Mouse (Mus musculus) liver, embryonic 13.5 days (tissue): ENCODE data around the gene Arl4d. TPM values are rescaled to one million over a fixed set of nuclear protein-coding genes. Genes with fewer than 3 reads are reported as not detected.
A peak's percentile ranks its signal among the peaks of the same experiment; 100 is the strongest.

ENCODE experiments used
- ATAC-seq: fragments of 200-750 bp; cut with Nextera tagmentation; 2 replicates; pipeline ENCODE4 v1.8.0; 2017; ENCODE audit warnings: low read depth, mild to moderate bottlenecking, moderate number of reproducible peaks, moderate library complexity
- DNase-seq: peaks from one replicate; pipeline ENCODE4 v3.0.0; 2022
- H3K27ac ChIP-seq: fragments of 300-500 bp; sonication (generic); 2 replicates; pipeline ENCODE4 v1.5.1; 2015; ENCODE audit warnings: moderate library complexity, mild to moderate bottlenecking, inconsistent platforms
- H3K27me3 ChIP-seq: fragments of 300-500 bp; sonication (generic); 2 replicates; pipeline ENCODE4 v1.6.1; 2015; ENCODE audit warnings: mild to moderate bottlenecking, inconsistent platforms
- H3K36me3 ChIP-seq: fragments of 300-500 bp; sonication (generic); 2 replicates; pipeline ENCODE4 v1.6.1; 2015; ENCODE audit warnings: mild to moderate bottlenecking, inconsistent platforms
- H3K4me1 ChIP-seq: fragments of 300-500 bp; sonication (generic); replicated peaks from 2 replicates; pipeline ENCODE4 v1.6.1; 2015; ENCODE audit warnings: inconsistent platforms
- H3K4me2 ChIP-seq: fragments of 300-500 bp; sonication (generic); 2 replicates; pipeline ENCODE4 v1.6.1; 2015; ENCODE audit warnings: inconsistent platforms, mild to moderate bottlenecking, moderate library complexity
- H3K4me3 ChIP-seq: fragments of 300-500 bp; sonication (generic); replicated peaks from 2 replicates; pipeline ENCODE4 v1.5.1; 2015; ENCODE audit warnings: mild to moderate bottlenecking, inconsistent platforms
- H3K9ac ChIP-seq: fragments of 300-500 bp; sonication (generic); 2 replicates; pipeline ENCODE4 v1.6.1; 2015; ENCODE audit warnings: mild to moderate bottlenecking, inconsistent platforms
- H3K9me3 ChIP-seq: fragments of 300-500 bp; sonication (generic); replicated peaks from 2 replicates; pipeline ENCODE4 v1.6.1; 2016; ENCODE audit warnings: inconsistent platforms
- WGBS: fragments of 180-500 bp; shearing (Covaris S2); methylation state at CpG from one replicate; pipeline ENCODE4 v1.1.7; 2015; ENCODE audit not compliant: insufficient replicate concordance; 5-methylcytosine and 5-hydroxymethylcytosine counted together
- polyA plus RNA-seq: library from polyadenylated mRNA; unstranded; fragments of >200 nt; fragmentation: Nextera tagmentation; extraction: Ambion mirVana; gene quantifications from 2 replicates; pipeline ENCODE4 v1.2.1, GENCODE M21; 2015

The Arl4d gene
- polyA plus RNA-seq, 1 experiment from 2014 or later, result 1.1 TPM

DNA sequence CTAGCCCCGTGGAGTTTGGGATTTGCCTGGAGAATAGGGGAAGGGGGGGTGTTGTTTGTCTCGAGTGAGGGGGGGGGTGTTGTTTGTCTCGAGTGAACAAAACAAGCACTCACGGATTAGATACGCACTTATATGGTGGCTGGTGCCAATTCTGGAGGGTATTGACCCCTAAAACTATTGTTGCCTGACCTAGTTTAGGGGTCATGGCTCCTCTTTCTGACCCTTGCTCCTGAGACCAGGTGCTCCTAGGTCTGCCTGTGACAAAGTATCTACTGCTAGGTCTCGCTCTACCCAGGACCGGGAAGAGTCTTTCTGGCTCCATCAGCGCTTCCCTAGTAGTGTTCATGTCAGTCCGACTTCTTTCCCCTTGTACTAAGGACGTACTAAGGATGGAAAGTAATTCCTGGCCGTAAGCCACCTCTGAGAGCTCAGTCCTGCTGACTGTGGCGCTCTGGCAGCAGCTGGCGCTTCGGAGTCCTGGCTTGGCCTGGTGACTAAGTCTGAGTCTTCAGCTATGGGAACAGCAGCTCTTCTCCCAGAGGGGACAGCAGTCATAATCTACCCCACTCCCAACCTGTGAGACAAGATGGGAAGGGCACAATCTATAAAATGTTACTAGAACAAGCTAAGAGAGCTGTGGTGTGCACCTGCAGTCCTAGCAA lies 2.7 kb downstream of the Arl4d start:
- peak overlapping the region; percentile 34 for H3K9ac ChIP-seq
- H3K4me3 ChIP-seq, result no peak overlapping the region
- no peaks in the 10 kb centered on the region for H3K27me3 ChIP-seq
- DNase-seq, result no peak
- 68% methylated on average over 14 of the region's 14 CpGs for WGBS
- peak overlapping the region; percentile 41 for H3K4me2 ChIP-seq
- H3K4me1 ChIP-seq, result peaks cover 81% of the 10 kb centered on the region
- no peaks in the 10 kb centered on the region for H3K36me3 ChIP-seq
- ATAC-seq, result no peak
- H3K27ac ChIP-seq, result peak overlapping the region; percentile 63
- H3K9me3 ChIP-seq, result no peaks in the 10 kb centered on the region

DNA sequence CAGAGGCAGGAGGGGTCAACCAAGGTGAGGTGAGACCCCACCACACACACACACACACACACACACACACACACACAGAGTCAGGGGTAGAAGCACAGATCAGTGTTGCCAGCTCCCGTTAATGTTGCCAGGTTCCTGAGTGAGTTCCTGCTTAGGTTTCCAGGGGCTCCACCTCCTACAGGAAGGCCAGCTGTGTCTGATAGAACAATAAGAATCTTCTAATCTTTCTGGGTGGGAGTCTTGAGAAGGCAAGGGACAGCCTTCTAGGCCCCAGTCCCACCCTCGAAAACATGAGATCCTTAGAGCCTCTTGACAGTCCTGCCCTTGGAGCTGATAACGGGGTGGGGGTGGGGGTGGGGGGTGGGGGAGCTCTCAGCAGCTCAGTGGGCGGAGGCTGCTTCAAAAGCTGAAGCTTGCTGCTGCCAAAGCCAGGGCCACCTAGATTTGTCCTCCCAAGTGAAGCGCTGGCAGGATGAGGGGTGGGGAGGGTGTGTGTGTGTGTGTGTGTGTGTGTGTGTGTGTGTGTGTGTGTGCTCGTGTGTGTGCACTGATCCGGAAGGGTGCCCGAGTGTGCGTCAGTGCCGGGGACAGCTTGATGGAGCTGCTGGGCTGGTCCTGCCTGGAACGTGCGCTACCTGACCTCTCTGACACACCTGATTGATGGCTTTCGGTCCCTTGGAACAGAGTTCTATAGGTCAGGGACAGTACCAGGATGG lies 3.4 kb downstream of the Arl4d start:
- Histone ChIP-seq H3K4me3 (no peak overlapping the region), H3K36me3 (no peaks in the 10 kb centered on the region), H3K9ac (peak overlapping the region; percentile 34; the same call in 1 of the 2 replicates), H3K4me2 (peak overlapping the region; percentile 41), H3K27ac (peak overlapping the region; percentile 63), H3K9me3 (no peaks in the 10 kb centered on the region), H3K27me3 (no peaks in the 10 kb centered on the region), H3K4me1 (peaks cover 81% of the 10 kb centered on the region)
- 30% methylated on average over 13 of the region's 13 CpGs for WGBS
- ATAC-seq (peak; percentile 43), DNase-seq (no peak)

DNA sequence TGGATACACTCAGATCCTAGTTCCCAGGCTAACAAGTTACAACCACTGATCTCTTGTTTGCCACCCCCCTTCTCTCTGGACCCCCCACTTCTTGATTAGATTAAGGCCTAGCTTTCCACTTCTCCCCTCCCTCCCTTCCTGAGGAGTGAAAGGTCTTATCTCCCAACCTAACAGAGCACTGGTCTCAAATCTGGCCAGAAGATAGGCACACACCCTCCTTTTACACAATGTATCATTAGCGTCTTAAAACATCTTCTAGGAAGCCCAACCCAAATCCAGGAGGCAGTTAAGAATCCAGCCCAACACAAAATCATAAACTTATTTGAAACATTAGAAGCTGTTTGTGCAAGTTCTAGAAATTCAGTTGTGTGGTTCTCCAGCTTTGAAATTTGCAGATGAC lies 5.0 kb downstream of the Arl4d start:
- H3K4me2 ChIP-seq, result no peak overlapping the region
- H3K9me3 ChIP-seq, result no peaks in the 10 kb centered on the region
- no peak for DNase-seq
- ATAC-seq, result peak; percentile 30; the same call in 1 of the 2 replicates
- no peaks in the 10 kb centered on the region for H3K36me3 ChIP-seq
- no peaks in the 10 kb centered on the region for H3K27me3 ChIP-seq
- peaks cover 77% of the 10 kb centered on the region for H3K4me1 ChIP-seq
- no peak overlapping the region for H3K27ac ChIP-seq
- no peak overlapping the region for H3K4me3 ChIP-seq
- H3K9ac ChIP-seq, result 0 out of 2 replicates have a peak overlapping the region, but pooled peaks have one; percentile 13
- 8% methylated on average over 1 of the region's 1 CpGs for WGBS

DNA sequence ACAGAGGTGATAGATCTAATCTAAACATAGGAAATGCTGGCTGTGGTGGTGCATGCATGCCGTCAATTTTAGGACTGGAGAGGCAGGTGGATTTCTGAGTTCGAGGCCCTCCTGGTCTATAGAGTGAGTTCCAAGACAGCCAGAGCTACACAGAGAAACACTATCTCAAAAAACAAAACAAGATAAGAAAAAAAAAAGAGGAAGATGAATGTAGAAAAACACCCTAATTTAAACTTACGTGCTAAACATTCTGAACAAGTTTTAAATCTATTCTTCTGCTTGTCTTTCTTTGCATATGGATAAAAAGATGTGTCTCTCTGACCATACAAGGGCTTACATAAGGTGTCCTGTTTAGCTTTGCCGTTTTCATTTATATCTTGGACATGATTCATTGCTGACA lies 5.9 kb downstream of the Arl4d start:
- Histone ChIP-seq H3K9ac (no peak overlapping the region), H3K4me1 (peaks cover 69% of the 10 kb centered on the region), H3K4me2 (no peak overlapping the region), H3K27ac (no peak overlapping the region), H3K36me3 (no peaks in the 10 kb centered on the region), H3K9me3 (no peaks in the 10 kb centered on the region), H3K27me3 (no peaks in the 10 kb centered on the region), H3K4me3 (no peak overlapping the region)
- 35% methylated on average over 4 of the region's 4 CpGs for WGBS
- ATAC-seq (no peak), DNase-seq (no peak)

DNA sequence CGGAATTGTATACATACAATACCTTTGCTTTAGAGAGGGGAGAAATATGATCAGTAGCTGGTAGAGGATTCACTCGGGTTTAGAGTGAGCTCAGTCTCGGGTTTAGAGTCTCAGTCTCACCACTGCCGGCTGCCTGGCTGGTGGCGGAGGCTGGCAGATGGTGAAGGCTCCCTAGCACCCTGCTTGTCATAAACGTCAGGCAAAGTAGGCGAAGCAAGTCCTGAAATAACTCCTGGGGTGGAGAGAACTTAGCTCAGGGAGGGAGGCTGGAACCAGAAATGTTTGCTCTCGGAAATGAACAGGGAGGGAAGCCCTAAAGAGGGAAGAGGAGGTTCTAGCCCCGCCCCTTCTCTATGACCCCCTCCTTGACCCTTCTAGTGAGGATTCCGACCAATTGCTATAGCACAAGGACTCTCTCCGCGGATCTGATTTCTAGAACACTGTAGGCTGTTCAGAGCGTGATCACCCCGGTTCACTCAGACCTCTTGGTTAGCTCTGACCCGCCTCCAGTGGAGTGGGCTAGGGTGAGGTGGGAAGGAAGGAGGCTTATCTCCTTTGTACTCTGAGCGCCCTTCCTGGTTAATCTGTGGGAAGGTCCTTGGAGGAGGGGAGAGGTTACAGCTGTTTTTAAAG lies 7.8 kb downstream of the Arl4d start:
- peak overlapping the region; percentile 43 for H3K4me2 ChIP-seq
- no peaks in the 10 kb centered on the region for H3K36me3 ChIP-seq
- 17% methylated on average over 16 of the region's 16 CpGs for WGBS
- H3K9me3 ChIP-seq, result no peaks in the 10 kb centered on the region
- ATAC-seq (0 out of 2 replicates have a peak, but pooled peaks have one; percentile 29), DNase-seq (no peak)
- no peak overlapping the region; the same call in 1 of the 2 replicates for H3K27ac ChIP-seq
- H3K4me3 ChIP-seq, result 0 out of 2 replicates have a peak overlapping the region, but pooled peaks have one; percentile 12
- peak overlapping the region; percentile 17; the same call in 1 of the 2 replicates for H3K9ac ChIP-seq
- no peaks in the 10 kb centered on the region for H3K27me3 ChIP-seq
- H3K4me1 ChIP-seq, result peaks cover 51% of the 10 kb centered on the region

DNA sequence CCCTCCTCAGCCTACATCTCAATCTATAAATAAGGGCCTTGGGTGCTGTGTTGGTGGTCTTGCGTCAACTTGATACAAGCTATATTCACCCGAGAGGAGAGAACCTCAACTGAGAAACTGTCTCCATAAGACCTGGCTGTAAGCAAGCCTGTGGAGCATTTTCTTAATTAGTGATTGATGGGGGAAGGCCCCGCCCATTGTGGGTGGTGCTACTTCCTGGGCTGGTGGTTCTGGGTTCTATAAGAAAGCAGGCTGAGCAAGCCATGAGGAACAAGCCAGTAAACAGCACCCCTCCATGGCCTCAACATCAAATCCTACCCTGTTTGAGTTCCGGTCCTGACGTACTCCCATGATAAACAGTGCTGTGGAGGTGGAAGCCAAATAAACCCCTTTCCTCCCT lies 8.8 kb downstream of the Arl4d start:
- no peak overlapping the region for H3K27ac ChIP-seq
- H3K27me3 ChIP-seq, result no peaks in the 10 kb centered on the region
- no peaks in the 10 kb centered on the region for H3K36me3 ChIP-seq
- ATAC-seq, result no peak
- DNase-seq, result no peak
- no peak overlapping the region for H3K4me3 ChIP-seq
- H3K9me3 ChIP-seq, result no peaks in the 10 kb centered on the region
- 70% methylated on average over 5 of the region's 5 CpGs for WGBS
- no peak overlapping the region for H3K9ac ChIP-seq
- peaks cover 41% of the 10 kb centered on the region for H3K4me1 ChIP-seq
- H3K4me2 ChIP-seq, result no peak overlapping the region

DNA sequence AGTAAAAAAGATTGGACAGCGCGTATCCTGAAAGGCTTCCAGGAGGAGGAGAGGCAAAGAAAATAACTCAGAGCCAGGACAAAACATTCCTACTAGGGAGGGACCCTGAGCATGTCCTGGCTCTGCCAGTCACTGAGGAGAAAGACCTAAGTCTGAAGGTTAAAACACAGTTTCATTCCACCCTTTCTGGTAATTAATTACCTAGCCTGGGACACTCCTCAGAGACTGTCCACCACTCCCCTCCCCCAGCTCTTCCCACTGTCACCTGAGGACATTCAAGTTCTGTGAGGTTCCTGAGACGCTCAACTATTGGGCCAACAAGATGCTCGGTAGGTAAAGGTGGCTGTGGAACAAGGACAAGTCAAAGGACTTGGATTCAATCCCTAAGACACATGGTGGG lies 10.0 kb downstream of the Arl4d start:
- Histone ChIP-seq H3K9ac (no peak overlapping the region), H3K9me3 (no peaks in the 10 kb centered on the region), H3K4me3 (no peak overlapping the region), H3K4me2 (no peak overlapping the region), H3K27me3 (no peaks in the 10 kb centered on the region), H3K4me1 (peaks cover 28% of the 10 kb centered on the region), H3K27ac (no peak overlapping the region), H3K36me3 (no peaks in the 10 kb centered on the region)
- DNase-seq, result no peak
- 83% methylated on average over 4 of the region's 4 CpGs for WGBS
- ATAC-seq, result no peak

DNA sequence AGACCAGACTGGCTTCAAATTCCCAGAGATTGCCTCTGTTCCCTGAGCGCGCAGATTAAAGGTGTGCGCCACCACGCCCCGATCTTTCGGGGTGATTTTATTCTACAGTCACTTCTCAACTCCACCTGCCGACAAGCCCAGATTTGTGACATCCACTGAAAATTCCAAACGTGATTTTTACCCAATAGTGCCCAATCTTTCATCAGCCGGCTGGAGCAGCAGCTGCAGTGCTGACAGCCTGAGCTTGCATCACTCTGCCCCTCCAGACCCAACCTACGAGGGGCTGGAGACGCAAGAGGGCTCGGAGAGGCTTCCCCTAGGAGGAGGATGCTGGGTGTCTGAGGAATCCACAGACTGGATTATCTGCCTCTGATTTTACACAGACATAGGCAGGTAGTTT lies 12.3 kb downstream of the Arl4d start:
- H3K4me2 ChIP-seq, result no peak overlapping the region
- no peaks in the 10 kb centered on the region for H3K36me3 ChIP-seq
- H3K4me1 ChIP-seq, result peaks cover 17% of the 10 kb centered on the region
- H3K9ac ChIP-seq, result no peak overlapping the region
- H3K4me3 ChIP-seq, result no peak overlapping the region
- WGBS, result 77% methylated on average over 12 of the region's 12 CpGs
- no peaks in the 10 kb centered on the region for H3K27me3 ChIP-seq
- H3K9me3 ChIP-seq, result no peaks in the 10 kb centered on the region
- ATAC-seq (no peak), DNase-seq (no peak)
- H3K27ac ChIP-seq, result no peak overlapping the region

DNA sequence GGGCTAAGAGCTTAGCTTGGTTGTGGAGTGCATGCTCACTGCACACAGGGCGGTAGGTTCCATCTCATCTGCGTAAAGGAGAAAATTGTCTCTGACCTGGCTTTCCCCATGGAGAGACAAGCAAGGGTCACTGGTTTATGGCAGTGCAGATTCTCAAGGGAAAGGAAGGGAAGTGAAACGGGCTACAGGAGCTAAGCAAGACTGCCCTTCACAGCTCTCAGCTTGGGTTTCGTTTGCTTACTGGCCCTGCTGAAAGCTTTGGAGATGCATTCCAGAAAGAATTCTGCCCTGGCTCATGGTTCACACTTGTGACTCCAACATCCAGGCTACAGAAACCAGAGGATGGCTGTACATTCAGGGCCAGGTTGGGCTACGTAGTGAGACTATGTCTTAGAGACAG lies 13.4 kb downstream of the Arl4d start:
- Histone ChIP-seq H3K27me3 (no peaks in the 10 kb centered on the region), H3K9me3 (no peaks in the 10 kb centered on the region), H3K4me2 (no peak overlapping the region), H3K4me3 (no peak overlapping the region), H3K9ac (no peak overlapping the region), H3K27ac (no peak overlapping the region), H3K36me3 (no peaks in the 10 kb centered on the region), H3K4me1 (peaks cover 5% of the 10 kb centered on the region)
- ATAC-seq, result no peak
- 71% methylated on average over 5 of the region's 5 CpGs for WGBS
- DNase-seq, result no peak

DNA sequence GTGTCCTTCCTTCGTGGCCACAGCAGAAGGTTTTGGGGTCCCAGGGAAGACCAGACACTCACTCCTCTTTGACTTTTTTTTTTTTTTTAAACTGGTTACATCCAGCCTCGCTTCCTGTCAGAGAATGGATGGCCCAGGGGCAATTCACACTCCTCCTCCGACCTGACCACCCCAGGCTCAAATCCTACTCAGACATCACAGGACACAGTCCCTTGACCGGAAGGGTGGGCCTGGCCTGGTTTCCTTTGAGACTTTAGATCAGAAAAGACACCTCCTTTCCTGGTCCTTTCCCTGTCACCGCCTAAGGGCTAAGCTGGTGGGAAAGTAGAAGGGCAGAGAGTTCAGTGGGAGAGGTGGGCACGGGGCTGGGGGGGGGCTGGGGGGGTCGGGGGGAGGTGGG lies 14.6 kb downstream of the Arl4d start:
- Histone ChIP-seq H3K9me3 (no peaks in the 10 kb centered on the region), H3K27ac (no peak overlapping the region), H3K27me3 (no peaks in the 10 kb centered on the region), H3K36me3 (no peaks in the 10 kb centered on the region), H3K9ac (no peak overlapping the region), H3K4me3 (no peak overlapping the region), H3K4me1 (0 out of 2 replicates have a peak, but pooled peaks cover 4% of the 10 kb centered on the region), H3K4me2 (no peak overlapping the region)
- ATAC-seq, result no peak
- 36% methylated on average over 6 of the region's 7 CpGs for WGBS
- no peak for DNase-seq

DNA sequence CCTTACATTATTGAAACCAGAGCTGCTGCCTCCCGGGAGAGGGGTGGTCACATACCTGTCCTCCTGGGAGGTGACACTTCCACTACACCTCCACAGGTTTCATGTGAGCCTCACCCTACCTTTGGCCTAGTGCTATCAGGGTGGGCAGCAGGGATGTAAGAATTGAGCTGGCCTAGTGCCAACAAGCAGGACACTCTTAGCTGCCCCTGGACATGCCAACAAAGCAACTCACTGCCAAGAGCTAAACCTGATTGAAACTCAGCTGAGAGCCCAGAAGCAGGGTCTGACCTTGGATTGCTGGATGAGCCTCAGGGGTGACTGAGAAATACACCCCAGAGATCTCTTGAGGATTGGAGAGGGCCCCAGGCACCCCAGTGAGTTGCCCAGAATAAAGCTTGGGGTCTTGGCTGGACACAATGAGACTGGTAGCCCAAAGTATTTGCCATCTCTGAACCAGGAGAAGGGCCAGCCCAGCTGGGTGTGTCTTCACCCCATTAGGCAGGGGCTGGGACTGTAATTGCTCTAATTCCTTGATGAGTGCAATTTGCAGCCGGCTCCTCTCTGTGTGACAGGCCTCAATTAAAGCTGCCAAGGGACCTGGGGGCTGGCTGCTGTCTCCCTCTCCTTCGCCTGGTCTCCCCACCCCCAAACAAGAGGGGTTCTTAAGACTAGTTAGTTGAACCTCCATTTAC lies 15.4 kb downstream of the Arl4d start:
- 40% methylated on average over 3 of the region's 3 CpGs for WGBS
- DNase-seq (no peak), ATAC-seq (no peak)
- H3K36me3 ChIP-seq, result no peaks in the 10 kb centered on the region
- H3K4me2 ChIP-seq, result no peak overlapping the region
- no peaks in the 10 kb centered on the region for H3K4me1 ChIP-seq
- H3K27me3 ChIP-seq, result no peaks in the 10 kb centered on the region
- H3K9ac ChIP-seq, result no peak overlapping the region
- no peak overlapping the region for H3K4me3 ChIP-seq
- no peak overlapping the region for H3K27ac ChIP-seq
- no peaks in the 10 kb centered on the region for H3K9me3 ChIP-seq
